Mouse (Mus musculus) forebrain, embryonic 11.5 days (tissue): ENCODE results near the gene Cptp. TPM values are rescaled to one million over a fixed set of nuclear protein-coding genes. Genes with fewer than 3 reads are reported as not detected.

Experiments used
- ATAC-seq: fragments of 200-750 bp; cut with Nextera tagmentation; replicated peaks from 2 replicates; pipeline ENCODE4 v1.8.0; 2017; ENCODE audit warnings: moderate TSS enrichment; ENCODE audit not compliant: low FRiP score
- DNase-seq: peaks from one replicate; pipeline ENCODE4 v3.0.0-alpha.2; 2017; ENCODE audit warnings: low spot score
- H3K27ac ChIP-seq: fragments of 300-500 bp; sonication (generic); 2 replicates; pipeline ENCODE4 v1.5.1; 2014; ENCODE audit warnings: low read depth, low read length
- H3K27me3 ChIP-seq: fragments of 300-500 bp; sonication (generic); 2 replicates; pipeline ENCODE4 v1.6.1; 2014; ENCODE audit warnings: mild to moderate bottlenecking, low read length, mixed read lengths; ENCODE audit not compliant: control insufficient read depth, insufficient read depth
- H3K36me3 ChIP-seq: fragments of 300-500 bp; sonication (generic); 2 replicates; pipeline ENCODE4 v1.6.1; 2014; ENCODE audit warnings: mild to moderate bottlenecking, low read length, moderate library complexity, mixed read lengths; ENCODE audit not compliant: control insufficient read depth, insufficient read depth
- H3K4me1 ChIP-seq: fragments of 300-500 bp; sonication (generic); replicated peaks from 2 replicates; pipeline ENCODE4 v1.6.1; 2014; ENCODE audit warnings: low read length, mixed read lengths; ENCODE audit not compliant: control insufficient read depth, insufficient read depth
- H3K4me2 ChIP-seq: fragments of 300-500 bp; sonication (generic); 2 replicates; pipeline ENCODE4 v1.6.1; 2014; ENCODE audit warnings: low read depth, mild to moderate bottlenecking, low read length, moderate library complexity, mixed read lengths; ENCODE audit not compliant: severe bottlenecking
- H3K4me3 ChIP-seq: fragments of 300-500 bp; sonication (generic); 2 replicates; pipeline ENCODE4 v1.5.1; 2014; ENCODE audit warnings: low read depth, low read length
- H3K9ac ChIP-seq: fragments of 300-500 bp; sonication (generic); 2 replicates; pipeline ENCODE4 v1.6.1; 2014; ENCODE audit warnings: low read length
- H3K9me3 ChIP-seq: fragments of 300-500 bp; sonication (generic); 2 replicates; pipeline ENCODE4 v1.6.1; 2016; ENCODE audit warnings: low read length, mixed read lengths; ENCODE audit not compliant: control insufficient read depth
- WGBS: fragments of 180-500 bp; shearing (Covaris S2); extraction: QIAGEN DNeasy Blood & Tissue Kit; methylation state at CpG from one replicate; pipeline ENCODE4 v1.1.7; 2014; 5-methylcytosine and 5-hydroxymethylcytosine counted together
- polyA plus RNA-seq: library from polyadenylated mRNA; unstranded; fragments of >200 nt; fragmentation: Nextera tagmentation; extraction: Ambion mirVana; gene quantifications from 2 replicates; pipeline ENCODE4 v1.2.1, GENCODE M21; 2014

The Cptp gene
- polyA plus RNA-seq, result 22.3 and 27.0 TPM in 2 replicates

- under 1% methylated on average over 63 of the region's 63 CpGs for WGBS
- H3K36me3 ChIP-seq, result no peaks in the 10 kb centered on the region; the same call in 1 of the 2 replicates
- no peaks in the 10 kb centered on the region for H3K27me3 ChIP-seq
- H3K27ac ChIP-seq, result 0 out of 2 replicates have a peak within 1 kb of the TSS, but pooled peaks have one; percentile 12
- H3K4me2 ChIP-seq, result peak within 1 kb of the TSS; percentile 90
- H3K9ac ChIP-seq, result peak within 1 kb of the TSS; percentile 84
- ATAC-seq (peak; percentile 96), DNase-seq (peak; percentile 98)
- no peaks in the 10 kb centered on the region for H3K9me3 ChIP-seq
- H3K4me1 ChIP-seq, result peaks cover 6% of the 10 kb centered on the region; the same call in 1 of the 2 replicates
- peak within 1 kb of the TSS; percentile 82 for H3K4me3 ChIP-seq
Observed at GRCm38 (mm10) chr4:155869317-155870033, at the start of gene Cptp, which contains the start of gene Ints11. Cptp (minus strand) TSS chr4:155869440. Ints11 (plus strand) TSS chr4:155869546.

- ATAC-seq (no peak), DNase-seq (no peak)
- Histone ChIP-seq H3K27me3 (no peaks in the 10 kb centered on the region), H3K4me1 (no peaks in the 10 kb centered on the region), H3K9me3 (no peaks in the 10 kb centered on the region), H3K27ac (no peak overlapping the region), H3K4me2 (no peak overlapping the region), H3K36me3 (peaks cover 2% of the 10 kb centered on the region; the same call in 1 of the 2 replicates), H3K9ac (no peak overlapping the region), H3K4me3 (no peak overlapping the region)
- WGBS, result 89% methylated on average over 4 of the region's 4 CpGs
Observed at GRCm38 (mm10) chr4:155908751-155909150, 39.5 kb upstream of the Cptp start.

- Histone ChIP-seq H3K36me3 (peaks cover 4% of the 10 kb centered on the region; the same call in 1 of the 2 replicates), H3K4me3 (no peak overlapping the region), H3K9me3 (no peaks in the 10 kb centered on the region), H3K4me1 (no peaks in the 10 kb centered on the region), H3K4me2 (no peak overlapping the region), H3K27ac (no peak overlapping the region), H3K9ac (no peak overlapping the region), H3K27me3 (no peaks in the 10 kb centered on the region)
- no peak for DNase-seq
- ATAC-seq, result no peak
- WGBS, result 84% methylated on average over 7 of the region's 7 CpGs
Observed at GRCm38 (mm10) chr4:155908281-155908680, 39.0 kb upstream of the Cptp start.

- Histone ChIP-seq H3K9me3 (no peaks in the 10 kb centered on the region), H3K4me3 (no peak overlapping the region), H3K27ac (no peak overlapping the region), H3K27me3 (no peaks in the 10 kb centered on the region), H3K9ac (no peak overlapping the region), H3K4me1 (no peaks in the 10 kb centered on the region), H3K36me3 (peaks cover 4% of the 10 kb centered on the region; the same call in 1 of the 2 replicates), H3K4me2 (no peak overlapping the region)
- 81% methylated on average over 11 of the region's 11 CpGs for WGBS
- ATAC-seq, result no peak
- no peak for DNase-seq
Observed at GRCm38 (mm10) chr4:155907003-155907402, 37.8 kb upstream of the Cptp start.

- no peak overlapping the region for H3K9ac ChIP-seq
- whole genome bisulfite sequencing, result 85% methylated on average over 9 of the region's 9 CpGs
- H3K27me3 ChIP-seq, result no peaks in the 10 kb centered on the region
- DNase-seq (peak; percentile 50), ATAC-seq (no peak)
- H3K9me3 ChIP-seq, result no peaks in the 10 kb centered on the region
- no peak overlapping the region for H3K4me2 ChIP-seq
- no peak overlapping the region for H3K27ac ChIP-seq
- H3K4me3 ChIP-seq, result no peak overlapping the region
- no peaks in the 10 kb centered on the region for H3K4me1 ChIP-seq
- peaks cover 4% of the 10 kb centered on the region; the same call in 1 of the 2 replicates for H3K36me3 ChIP-seq
Observed at GRCm38 (mm10) chr4:155906125-155906524, 36.9 kb upstream of the Cptp start.

GRCm38 (mm10) chr4:155905634-155906033 is 36.4 kb upstream of the Cptp start:
- Histone ChIP-seq H3K4me2 (no peak overlapping the region), H3K9ac (no peak overlapping the region), H3K27me3 (no peaks in the 10 kb centered on the region), H3K4me3 (no peak overlapping the region), H3K9me3 (no peaks in the 10 kb centered on the region), H3K36me3 (peaks cover 4% of the 10 kb centered on the region; the same call in 1 of the 2 replicates), H3K4me1 (no peaks in the 10 kb centered on the region), H3K27ac (no peak overlapping the region)
- ATAC-seq (no peak), DNase-seq (peak; percentile 46)
- 91% methylated on average over 13 of the region's 13 CpGs for WGBS

- no peak overlapping the region for H3K27ac ChIP-seq
- no peak overlapping the region for H3K9ac ChIP-seq
- H3K4me3 ChIP-seq, result no peak overlapping the region
- no peaks in the 10 kb centered on the region for H3K9me3 ChIP-seq
- DNase-seq (peak; percentile 58), ATAC-seq (no peak)
- whole genome bisulfite sequencing, result 91% methylated on average over 13 of the region's 13 CpGs
- H3K4me1 ChIP-seq, result no peaks in the 10 kb centered on the region
- H3K27me3 ChIP-seq, result no peaks in the 10 kb centered on the region
- H3K4me2 ChIP-seq, result no peak overlapping the region
- peaks cover 7% of the 10 kb centered on the region; the same call in 1 of the 2 replicates for H3K36me3 ChIP-seq
Observed at GRCm38 (mm10) chr4:155904318-155905102, 35.3 kb upstream of the Cptp start.

GRCm38 (mm10) chr4:155903246-155903645 is 34.0 kb upstream of the Cptp start:
- H3K4me1 ChIP-seq, result no peaks in the 10 kb centered on the region
- H3K36me3 ChIP-seq, result peaks cover 7% of the 10 kb centered on the region; the same call in 1 of the 2 replicates
- no peak overlapping the region for H3K4me3 ChIP-seq
- WGBS, result 94% methylated on average over 13 of the region's 13 CpGs
- no peak for ATAC-seq
- H3K4me2 ChIP-seq, result no peak overlapping the region
- H3K9ac ChIP-seq, result no peak overlapping the region
- no peak overlapping the region for H3K27ac ChIP-seq
- H3K27me3 ChIP-seq, result no peaks in the 10 kb centered on the region
- DNase-seq, result no peak
- H3K9me3 ChIP-seq, result no peaks in the 10 kb centered on the region
